Mouse (Mus musculus): ENCODE measurements around the gene Cop1. TPM values are rescaled to one million over a fixed set of nuclear protein-coding genes. Genes with fewer than 3 reads are reported as not detected.
A peak's percentile ranks its signal among the peaks of the same experiment; 100 is the strongest.
"Not testable (repeated sequence)": the region's sequence is repeated elsewhere in the genome, so short reads cannot be mapped to it uniquely, and the experiment has no call there.

The Cop1 gene
- 44.3 and 50.9 TPM in 2 replicates for polyA plus RNA-seq (2014; fragmentation: Nextera tagmentation; extraction: Ambion mirVana)

GRCm38 (mm10) chr1:159231781-159232571 lies at the start of gene Cop1:
Gene Cop1 (plus strand): TSS chr1:159232320.
- H3K4me2 ChIP-seq (replicated peaks; ENCODE audit: low read depth, low read length), result peak within 1 kb of the TSS; percentile 60
- H3K4me3 ChIP-seq (ENCODE audit: low read length), result peak within 1 kb of the TSS; percentile 57
- peak within 1 kb of the TSS; percentile 61 for H3K9ac ChIP-seq (ENCODE audit: low read depth, low read length)
- peak within 1 kb of the TSS; percentile 92 for H3K27ac ChIP-seq (ENCODE audit: low read depth, low read length)
- H3K27me3 ChIP-seq (ENCODE audit: control insufficient read depth, insufficient read depth, low read length); H3K9me3 ChIP-seq (ENCODE audit: control insufficient read depth, low read length); H3K36me3 ChIP-seq (ENCODE audit: control insufficient read depth, insufficient read depth, low read length): not testable (repeated sequence)
- peaks cover 15% of the 10 kb centered on the region for H3K4me1 ChIP-seq (ENCODE audit: control insufficient read depth, insufficient read depth, low read length)
- WGBS, result under 1% methylated on average over 75 of the region's 97 CpGs
- ATAC-seq (ENCODE audit: low FRiP score, low TSS enrichment), result peak; percentile 98

DNA sequence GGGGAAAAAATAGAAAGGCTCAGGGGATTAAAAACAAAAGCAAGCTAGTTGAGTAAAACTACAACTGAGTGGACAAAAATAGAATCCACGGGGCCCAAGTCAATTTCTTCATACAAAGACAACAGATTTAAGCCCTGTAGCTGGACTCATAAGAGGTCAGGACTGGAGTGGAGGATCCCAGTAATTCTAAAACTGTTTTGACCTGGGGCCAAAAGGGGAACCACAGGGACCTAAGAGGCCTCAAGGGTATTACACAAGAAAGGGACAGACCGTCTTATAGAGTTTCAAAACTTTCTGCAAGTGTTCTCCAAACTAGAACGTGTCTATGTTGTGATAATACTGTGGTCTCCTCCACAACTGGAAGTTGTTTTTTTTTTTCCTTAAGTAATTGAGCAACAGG lies 45.4 kb upstream of the Cop1 start:
- H3K27me3 ChIP-seq (ENCODE audit: control insufficient read depth, insufficient read depth, low read length), result no peaks in the 10 kb centered on the region
- 72% methylated on average over 3 of the region's 3 CpGs for WGBS
- no peak overlapping the region for H3K9ac ChIP-seq (ENCODE audit: low read depth, low read length)
- H3K36me3 ChIP-seq (ENCODE audit: control insufficient read depth, insufficient read depth, low read length), result no peaks in the 10 kb centered on the region
- H3K4me3 ChIP-seq (ENCODE audit: low read length), result no peak overlapping the region
- no peak overlapping the region for H3K27ac ChIP-seq (ENCODE audit: low read depth, low read length)
- no peaks in the 10 kb centered on the region for H3K9me3 ChIP-seq (ENCODE audit: control insufficient read depth, low read length)
- no peak overlapping the region for H3K4me2 ChIP-seq (replicated peaks; ENCODE audit: low read depth, low read length)
- ATAC-seq (ENCODE audit: low FRiP score, low TSS enrichment), result no peak
- no peaks in the 10 kb centered on the region for H3K4me1 ChIP-seq (ENCODE audit: control insufficient read depth, insufficient read depth, low read length)

GRCm38 (mm10) chr1:159198603-159199002 lies 33.5 kb upstream of the Cop1 start:
- H3K4me3 ChIP-seq (ENCODE audit: low read length), result no peak overlapping the region
- H3K36me3 ChIP-seq (ENCODE audit: control insufficient read depth, insufficient read depth, low read length), result no peaks in the 10 kb centered on the region
- WGBS, result 66% methylated on average over 3 of the region's 3 CpGs
- no peaks in the 10 kb centered on the region for H3K4me1 ChIP-seq (ENCODE audit: control insufficient read depth, insufficient read depth, low read length)
- H3K27ac ChIP-seq (ENCODE audit: low read depth, low read length), result no peak overlapping the region
- no peaks in the 10 kb centered on the region for H3K27me3 ChIP-seq (ENCODE audit: control insufficient read depth, insufficient read depth, low read length)
- no peak overlapping the region for H3K9ac ChIP-seq (ENCODE audit: low read depth, low read length)
- no peak for ATAC-seq (ENCODE audit: low FRiP score, low TSS enrichment)
- no peaks in the 10 kb centered on the region for H3K9me3 ChIP-seq (ENCODE audit: control insufficient read depth, low read length)
- no peak overlapping the region for H3K4me2 ChIP-seq (replicated peaks; ENCODE audit: low read depth, low read length)

- Histone ChIP-seq H3K4me1 (ENCODE audit: control insufficient read depth, insufficient read depth, low read length) (no peaks in the 10 kb centered on the region), H3K4me3 (ENCODE audit: low read length) (no peak overlapping the region), H3K4me2 (replicated peaks; ENCODE audit: low read depth, low read length) (no peak overlapping the region), H3K27me3 (ENCODE audit: control insufficient read depth, insufficient read depth, low read length) (no peaks in the 10 kb centered on the region), H3K9me3 (ENCODE audit: control insufficient read depth, low read length) (no peaks in the 10 kb centered on the region), H3K36me3 (ENCODE audit: control insufficient read depth, insufficient read depth, low read length) (no peaks in the 10 kb centered on the region), H3K27ac (ENCODE audit: low read depth, low read length) (no peak overlapping the region), H3K9ac (ENCODE audit: low read depth, low read length) (no peak overlapping the region)
- ATAC-seq (ENCODE audit: low FRiP score, low TSS enrichment), result no peak
- WGBS, result 87% methylated on average over 3 of the region's 3 CpGs
Observed at GRCm38 (mm10) chr1:159199606-159200005, 32.5 kb upstream of the Cop1 start.

GRCm38 (mm10) chr1:159201220-159201619 lies 30.9 kb upstream of the Cop1 start:
- Histone ChIP-seq H3K36me3 (ENCODE audit: control insufficient read depth, insufficient read depth, low read length) (no peaks in the 10 kb centered on the region), H3K27ac (ENCODE audit: low read depth, low read length) (no peak overlapping the region), H3K27me3 (ENCODE audit: control insufficient read depth, insufficient read depth, low read length) (no peaks in the 10 kb centered on the region), H3K4me1 (ENCODE audit: control insufficient read depth, insufficient read depth, low read length) (no peaks in the 10 kb centered on the region), H3K9me3 (ENCODE audit: control insufficient read depth, low read length) (no peaks in the 10 kb centered on the region), H3K4me2 (replicated peaks; ENCODE audit: low read depth, low read length) (no peak overlapping the region), H3K4me3 (ENCODE audit: low read length) (no peak overlapping the region), H3K9ac (ENCODE audit: low read depth, low read length) (no peak overlapping the region)
- ATAC-seq (ENCODE audit: low FRiP score, low TSS enrichment), result no peak

- Histone ChIP-seq H3K9ac (ENCODE audit: low read depth, low read length) (no peak overlapping the region), H3K27ac (ENCODE audit: low read depth, low read length) (no peak overlapping the region), H3K4me2 (replicated peaks; ENCODE audit: low read depth, low read length) (no peak overlapping the region), H3K27me3 (ENCODE audit: control insufficient read depth, insufficient read depth, low read length) (no peaks in the 10 kb centered on the region), H3K9me3 (ENCODE audit: control insufficient read depth, low read length) (no peaks in the 10 kb centered on the region), H3K4me1 (ENCODE audit: control insufficient read depth, insufficient read depth, low read length) (no peaks in the 10 kb centered on the region), H3K4me3 (ENCODE audit: low read length) (no peak overlapping the region), H3K36me3 (ENCODE audit: control insufficient read depth, insufficient read depth, low read length) (no peaks in the 10 kb centered on the region)
- no peak for ATAC-seq (ENCODE audit: low FRiP score, low TSS enrichment)
- 82% methylated on average over 4 of the region's 4 CpGs for WGBS
Observed at GRCm38 (mm10) chr1:159211711-159212110, 20.4 kb upstream of the Cop1 start.

DNA sequence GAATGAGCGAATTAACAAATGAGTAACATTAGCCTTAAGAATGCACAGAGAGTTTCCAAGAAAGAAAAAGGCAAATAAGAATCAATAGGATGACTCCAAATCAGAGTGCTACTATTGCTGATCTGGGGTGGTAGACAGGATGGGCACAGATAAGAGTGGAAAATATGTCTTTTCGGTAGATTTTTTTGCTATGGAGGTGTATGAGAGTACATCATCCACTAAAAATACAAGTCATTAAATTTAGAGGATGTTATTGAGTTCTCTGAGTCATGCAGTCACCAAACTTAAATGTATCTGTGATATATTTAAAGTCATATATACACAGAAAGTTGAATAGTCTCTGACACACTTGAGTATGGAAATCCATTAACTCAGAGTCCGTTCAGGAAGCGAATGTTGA lies 14.7 kb upstream of the Cop1 start:
- no peak for ATAC-seq (ENCODE audit: low FRiP score, low TSS enrichment)
- no peaks in the 10 kb centered on the region for H3K4me1 ChIP-seq (ENCODE audit: control insufficient read depth, insufficient read depth, low read length)
- no peak overlapping the region for H3K27ac ChIP-seq (ENCODE audit: low read depth, low read length)
- H3K4me2 ChIP-seq (replicated peaks; ENCODE audit: low read depth, low read length), result no peak overlapping the region
- H3K9ac ChIP-seq (ENCODE audit: low read depth, low read length), result no peak overlapping the region
- no peaks in the 10 kb centered on the region for H3K9me3 ChIP-seq (ENCODE audit: control insufficient read depth, low read length)
- 90% methylated on average over 4 of the region's 4 CpGs for WGBS
- no peak overlapping the region for H3K4me3 ChIP-seq (ENCODE audit: low read length)
- no peaks in the 10 kb centered on the region for H3K36me3 ChIP-seq (ENCODE audit: control insufficient read depth, insufficient read depth, low read length)
- H3K27me3 ChIP-seq (ENCODE audit: control insufficient read depth, insufficient read depth, low read length), result no peaks in the 10 kb centered on the region

- no peak overlapping the region for H3K4me3 ChIP-seq (ENCODE audit: low read length)
- no peaks in the 10 kb centered on the region for H3K9me3 ChIP-seq (ENCODE audit: control insufficient read depth, low read length)
- H3K27me3 ChIP-seq (ENCODE audit: control insufficient read depth, insufficient read depth, low read length), result no peaks in the 10 kb centered on the region
- no peak overlapping the region for H3K27ac ChIP-seq (ENCODE audit: low read depth, low read length)
- 53% methylated on average over 2 of the region's 2 CpGs for WGBS
- ATAC-seq (ENCODE audit: low FRiP score, low TSS enrichment), result no peak
- H3K4me2 ChIP-seq (replicated peaks; ENCODE audit: low read depth, low read length), result no peak overlapping the region
- H3K36me3 ChIP-seq (ENCODE audit: control insufficient read depth, insufficient read depth, low read length), result no peaks in the 10 kb centered on the region
- no peak overlapping the region for H3K9ac ChIP-seq (ENCODE audit: low read depth, low read length)
- H3K4me1 ChIP-seq (ENCODE audit: control insufficient read depth, insufficient read depth, low read length), result no peaks in the 10 kb centered on the region
Observed at GRCm38 (mm10) chr1:159222046-159222445, 10.1 kb upstream of the Cop1 start.

GRCm38 (mm10) chr1:159225064-159225824 lies 6.9 kb upstream of the Cop1 start:
- H3K9ac ChIP-seq (ENCODE audit: low read depth, low read length), result no peak overlapping the region
- ATAC-seq (ENCODE audit: low FRiP score, low TSS enrichment), result no peak
- H3K4me1 ChIP-seq (ENCODE audit: control insufficient read depth, insufficient read depth, low read length), result no peaks in the 10 kb centered on the region
- WGBS, result 91% methylated on average over 8 of the region's 8 CpGs
- no peak overlapping the region for H3K4me3 ChIP-seq (ENCODE audit: low read length)
- H3K27me3 ChIP-seq (ENCODE audit: control insufficient read depth, insufficient read depth, low read length), result no peaks in the 10 kb centered on the region
- no peak overlapping the region for H3K27ac ChIP-seq (ENCODE audit: low read depth, low read length)
- H3K9me3 ChIP-seq (ENCODE audit: control insufficient read depth, low read length), result no peaks in the 10 kb centered on the region
- H3K4me2 ChIP-seq (replicated peaks; ENCODE audit: low read depth, low read length), result no peak overlapping the region
- H3K36me3 ChIP-seq (ENCODE audit: control insufficient read depth, insufficient read depth, low read length), result no peaks in the 10 kb centered on the region
